Mouse (Mus musculus): ENCODE data around the gene Tia1.
A peak's percentile ranks its signal among the peaks of the same experiment; 100 is the strongest.
"Not testable (repeated sequence)": the region's sequence is repeated elsewhere in the genome, so short reads cannot be mapped to it uniquely, and the experiment has no call there.

The Tia1 gene

DNA sequence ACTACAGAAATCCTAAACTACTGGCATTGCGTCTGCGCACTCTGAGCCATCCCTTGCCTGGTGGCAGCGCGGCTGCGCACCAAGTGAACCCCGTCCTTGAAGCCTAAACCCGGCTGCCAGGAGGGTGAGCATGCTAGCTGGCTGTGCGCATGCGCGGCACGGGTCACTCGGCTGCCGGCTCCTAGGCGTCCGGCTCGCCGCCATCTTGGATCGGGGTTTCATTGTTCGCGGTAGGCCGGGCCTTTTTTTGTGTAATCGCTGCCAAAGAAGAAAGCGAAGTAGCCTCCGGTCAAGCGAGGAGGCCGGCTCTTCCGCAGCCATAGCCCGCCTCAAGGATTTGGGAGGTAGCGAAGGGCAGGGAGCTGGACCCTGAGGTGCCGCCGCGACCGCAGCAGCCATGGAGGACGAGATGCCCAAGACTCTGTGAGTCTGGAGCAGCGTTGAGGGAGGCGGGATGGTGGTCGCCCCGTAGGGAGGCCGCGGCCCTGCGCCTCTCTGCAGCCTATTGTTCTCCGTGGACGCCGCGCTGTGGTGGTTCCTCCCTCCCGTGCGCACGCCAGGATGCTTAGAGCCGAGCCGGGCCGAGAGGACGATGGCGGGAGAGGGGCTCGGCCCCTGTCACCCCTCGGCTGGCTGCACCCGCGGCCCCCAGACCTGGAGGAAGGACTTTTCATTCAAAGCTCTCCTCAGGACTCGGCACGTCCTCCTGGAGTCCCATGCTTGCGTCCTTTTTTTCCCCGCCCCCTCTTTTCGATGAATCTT lies at the start of gene Tia1:
TSS of gene Tia1 (plus strand) at position 120 of the 762 bp plus-strand sequence.
- peak; percentile 97 for DNase-seq

DNA sequence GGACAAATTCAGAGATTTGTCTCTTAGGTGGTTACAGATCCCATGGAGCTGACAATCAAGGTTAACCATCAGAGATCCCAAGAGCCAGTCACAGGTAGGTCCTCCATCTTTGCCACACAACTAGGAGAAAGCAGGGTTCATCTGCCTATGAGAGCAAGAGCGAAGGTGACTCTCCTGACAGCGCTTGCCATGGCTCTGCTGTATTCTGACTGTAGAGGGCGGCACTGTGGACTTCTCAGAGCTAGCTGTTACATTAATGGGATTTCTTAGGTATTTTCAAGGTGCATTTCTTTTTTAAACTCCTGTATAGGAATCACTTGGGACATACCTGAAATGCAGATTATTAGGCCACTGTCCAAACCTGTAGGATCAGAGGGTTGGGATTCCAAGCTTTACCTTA lies 49.1 kb upstream of the Tia1 start:
- peak; percentile 55 for DNase-seq

DNA sequence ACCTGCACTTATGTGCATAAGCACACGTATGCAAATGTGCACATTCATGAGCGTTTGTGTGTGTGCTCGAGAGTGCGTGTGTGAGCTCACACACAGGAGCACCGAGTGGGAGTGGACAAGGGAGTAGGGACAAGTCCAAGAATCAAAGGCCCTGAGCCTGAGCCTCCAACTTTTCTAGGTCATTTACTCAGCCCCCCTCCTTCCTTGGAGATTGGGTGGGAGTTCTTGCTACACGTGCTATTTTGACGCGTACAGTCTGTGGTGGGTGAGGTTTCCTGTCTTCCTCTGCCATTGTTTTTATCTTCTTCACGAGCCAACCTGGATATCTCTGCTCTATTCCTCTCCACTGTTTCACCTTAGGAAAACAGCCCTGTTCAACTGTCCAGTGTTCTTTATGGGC lies 47.1 kb upstream of the Tia1 start:
- peak; percentile 53 for DNase-seq

DNA sequence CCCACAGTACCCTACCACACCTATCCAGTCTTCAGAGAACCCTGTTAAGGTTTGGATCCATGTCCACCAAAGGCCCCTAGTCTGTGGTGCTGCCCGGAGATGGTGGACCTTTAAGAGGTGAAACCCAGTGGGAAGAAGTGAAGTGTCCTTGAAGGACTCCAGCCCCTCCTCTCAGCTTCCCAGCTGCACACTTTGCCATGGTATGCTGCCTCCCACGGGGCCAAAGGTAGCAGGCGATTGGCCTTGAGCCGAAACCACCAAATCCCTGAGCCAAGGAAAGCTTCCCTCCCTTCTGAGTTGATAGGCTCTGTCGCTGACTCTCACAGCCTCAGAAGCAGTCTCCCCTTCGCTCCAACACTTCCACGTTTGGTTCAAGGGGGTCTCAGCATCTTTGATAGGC lies 43.3 kb upstream of the Tia1 start:
- no peak for DNase-seq

DNA sequence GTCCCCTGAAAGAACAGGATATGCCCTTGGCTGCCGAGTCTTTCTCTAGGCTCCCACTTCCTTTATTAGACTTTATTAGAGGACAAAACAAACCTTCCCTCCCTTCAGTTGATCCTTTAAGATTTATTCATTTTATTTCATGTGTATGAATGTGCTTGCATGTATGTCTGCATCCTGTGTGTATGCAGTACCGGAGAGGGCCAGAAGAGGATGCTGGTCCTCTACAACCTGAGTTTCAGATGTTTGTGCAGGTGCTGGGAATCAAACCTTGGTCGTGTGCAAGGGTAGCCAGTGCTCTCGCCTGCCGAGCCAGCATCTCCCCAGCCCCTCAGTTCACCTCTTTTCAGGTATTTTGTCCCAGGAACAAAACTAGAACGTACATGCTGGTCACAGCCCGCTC lies 42.6 kb upstream of the Tia1 start:
- no peak for DNase-seq

DNA sequence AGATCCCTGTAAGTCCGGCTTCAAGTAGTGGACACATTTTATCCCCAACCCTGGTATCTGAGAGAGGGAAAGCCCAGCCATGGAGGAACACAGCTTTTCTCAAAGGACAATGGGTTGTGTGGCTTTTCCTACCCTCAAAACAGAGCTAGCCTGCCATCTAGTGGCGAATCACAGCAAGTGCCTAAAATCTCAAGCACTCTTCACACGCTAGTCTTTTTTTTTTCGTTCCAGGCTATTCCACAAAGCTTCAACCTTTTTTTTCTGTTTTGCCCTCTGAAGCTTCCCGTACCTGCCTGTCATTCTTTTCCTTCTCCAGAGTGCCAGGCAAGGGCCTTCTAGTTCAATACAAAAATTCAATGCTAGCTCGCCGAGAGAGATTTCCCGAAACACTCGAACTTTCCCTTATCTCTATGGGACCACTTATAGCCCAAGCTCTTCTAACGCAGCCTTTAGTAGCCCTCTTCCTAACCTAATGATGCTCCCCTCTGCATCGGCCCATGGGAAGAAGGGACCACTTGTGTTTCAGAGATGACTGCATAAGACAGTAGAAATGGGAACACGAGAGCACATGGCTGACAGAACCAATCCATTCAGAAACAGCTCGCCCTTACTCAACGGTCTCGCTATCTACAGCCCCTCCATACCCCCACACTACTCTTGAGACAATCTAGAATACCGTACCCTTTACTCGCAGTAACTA lies 39.4 kb upstream of the Tia1 start:
- DNase-seq: peak; percentile 86

DNA sequence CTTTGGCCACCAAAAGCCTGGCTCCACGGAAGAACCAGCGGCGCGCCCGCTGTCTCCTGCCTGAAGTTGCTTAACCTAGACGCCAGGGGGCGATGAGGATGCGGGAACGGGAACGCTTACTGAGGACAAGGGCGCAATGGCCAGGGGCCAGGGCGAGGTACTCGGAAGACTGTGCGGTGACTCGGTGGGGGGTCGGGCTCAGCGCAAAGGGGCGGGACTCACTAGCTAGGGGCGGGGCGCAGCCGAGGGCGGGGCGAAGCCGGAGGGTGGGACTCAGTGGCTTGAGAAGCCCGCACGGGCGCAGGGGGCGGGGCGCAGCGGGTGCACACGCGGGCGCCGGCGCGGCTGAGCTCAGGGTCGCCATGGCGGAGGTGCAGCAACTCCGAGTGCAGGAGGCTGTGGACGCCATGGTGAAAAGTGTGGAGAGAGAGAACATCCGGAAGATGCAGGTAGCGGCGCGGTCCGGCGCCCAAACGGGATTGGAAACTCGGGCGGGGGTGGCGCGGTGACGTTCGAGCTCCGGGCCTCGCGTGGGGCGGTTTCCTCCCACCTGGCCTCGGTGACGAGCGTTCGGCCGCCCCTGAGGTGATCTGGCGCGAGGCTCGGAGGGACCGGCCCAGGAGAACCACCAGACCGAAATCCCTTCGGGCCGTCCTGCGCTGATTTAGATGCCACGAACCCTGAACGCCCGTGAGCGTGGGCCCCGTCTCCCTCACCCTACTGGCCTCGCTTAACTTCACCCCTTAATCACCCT lies 38.5 kb upstream of the Tia1 start, which contains the start of gene Fam136a:
TSS of gene Fam136a (plus strand) at position 276 of the 754 bp plus-strand sequence.
- peak; percentile 94 for DNase-seq

DNA sequence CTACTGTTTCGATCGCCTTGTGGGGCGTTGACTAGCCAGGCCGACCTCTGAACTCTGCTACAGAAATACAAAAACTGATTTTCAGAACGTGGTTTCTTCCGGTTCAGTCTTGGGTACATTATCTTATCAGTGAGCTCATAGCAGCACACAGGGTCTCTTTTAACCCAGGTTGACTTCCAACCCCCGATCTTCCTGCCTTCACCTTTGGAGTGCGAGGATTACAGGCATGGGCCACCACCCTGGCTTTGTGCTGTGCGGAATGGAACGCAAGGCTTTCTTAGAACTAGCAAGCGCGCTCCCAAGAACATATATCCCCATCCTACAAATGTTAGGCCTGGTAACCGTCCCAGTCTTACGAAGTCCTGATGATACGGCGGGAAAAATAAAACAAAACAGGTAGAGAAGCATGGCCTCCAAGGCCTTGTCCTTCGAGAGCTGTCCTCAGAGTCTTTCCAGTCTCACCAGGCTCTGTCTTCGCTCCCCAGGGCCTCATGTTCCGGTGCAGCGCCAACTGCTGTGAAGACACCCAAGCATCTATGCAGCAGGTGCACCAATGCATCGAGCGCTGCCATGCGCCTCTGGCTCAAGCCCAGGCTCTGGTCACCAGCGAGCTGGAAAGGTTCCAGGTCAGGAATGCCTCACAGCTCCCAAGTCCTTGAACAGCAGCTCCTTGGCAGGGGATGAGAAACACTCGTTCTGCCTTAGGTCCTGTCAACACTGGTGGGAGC lies 37.7 kb upstream of the Tia1 start:
- DNase-seq: peak; percentile 41

DNA sequence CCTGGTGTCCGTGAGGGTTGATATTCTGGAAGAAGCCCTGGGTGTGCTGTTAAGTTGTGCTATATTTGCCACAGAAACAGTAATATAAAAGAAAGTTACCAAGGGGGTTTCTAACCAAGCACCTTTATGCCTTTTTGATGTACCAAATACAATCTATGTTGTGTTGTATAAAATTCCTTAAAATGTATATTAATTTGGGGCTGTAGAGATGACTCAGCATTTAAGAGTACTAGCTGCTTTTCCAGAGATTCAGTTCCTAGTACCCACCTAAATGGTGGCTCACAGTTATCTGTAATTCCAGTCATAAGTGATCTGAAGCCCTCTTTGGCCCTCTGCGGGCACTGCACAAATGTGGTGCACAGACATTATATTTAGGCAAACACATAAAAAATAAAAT lies 37.2 kb upstream of the Tia1 start:
- no peak for DNase-seq

DNA sequence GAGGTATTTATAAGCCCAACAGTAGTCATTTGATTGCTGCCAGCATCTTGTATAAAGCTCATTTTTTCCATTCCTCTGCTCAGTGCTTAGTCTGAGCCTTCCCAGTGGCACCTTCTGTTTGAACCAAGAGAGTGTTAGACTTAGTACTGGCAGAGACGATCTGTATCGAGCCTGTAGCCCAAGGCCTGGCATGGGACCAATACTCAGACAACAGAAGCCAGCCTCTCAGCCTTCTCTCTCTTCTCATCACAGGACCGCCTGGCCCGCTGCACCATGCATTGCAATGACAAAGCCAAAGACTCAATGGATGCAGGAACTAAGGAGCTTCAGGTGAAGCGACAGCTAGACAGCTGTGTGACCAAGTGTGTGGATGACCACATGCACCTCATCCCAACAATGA lies 35.5 kb upstream of the Tia1 start:
- DNase-seq: no peak

DNA sequence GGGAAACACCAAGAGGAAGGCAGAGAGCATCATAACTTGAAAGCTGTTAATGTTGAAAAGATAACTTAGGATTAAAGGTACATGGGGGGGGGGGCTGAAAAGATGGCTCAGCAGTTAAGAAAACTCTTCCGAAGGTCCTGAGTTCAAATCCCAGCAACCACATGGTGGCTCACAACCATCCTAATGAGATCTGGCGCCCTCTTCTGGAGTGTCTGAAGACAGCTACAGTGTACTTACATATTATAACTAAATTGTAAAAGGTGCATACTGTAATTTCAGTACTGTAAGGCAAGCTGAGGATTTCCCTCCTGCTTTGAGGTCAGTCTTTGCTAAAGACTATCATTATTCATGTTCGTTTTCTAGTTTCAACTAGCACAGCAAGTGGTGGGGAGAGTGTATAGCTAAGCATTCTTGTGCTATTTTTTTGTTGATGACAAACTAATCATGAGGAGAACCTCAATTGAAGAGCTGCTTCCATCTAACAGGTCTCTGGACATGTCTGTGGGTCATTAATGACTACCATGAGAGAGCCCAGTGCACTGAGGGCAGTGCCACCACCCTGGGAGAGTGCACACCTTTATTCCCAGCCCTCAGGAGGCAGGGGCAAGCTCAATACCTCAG lies 33.8 kb upstream of the Tia1 start:
- DNase-seq: peak; percentile 60

DNA sequence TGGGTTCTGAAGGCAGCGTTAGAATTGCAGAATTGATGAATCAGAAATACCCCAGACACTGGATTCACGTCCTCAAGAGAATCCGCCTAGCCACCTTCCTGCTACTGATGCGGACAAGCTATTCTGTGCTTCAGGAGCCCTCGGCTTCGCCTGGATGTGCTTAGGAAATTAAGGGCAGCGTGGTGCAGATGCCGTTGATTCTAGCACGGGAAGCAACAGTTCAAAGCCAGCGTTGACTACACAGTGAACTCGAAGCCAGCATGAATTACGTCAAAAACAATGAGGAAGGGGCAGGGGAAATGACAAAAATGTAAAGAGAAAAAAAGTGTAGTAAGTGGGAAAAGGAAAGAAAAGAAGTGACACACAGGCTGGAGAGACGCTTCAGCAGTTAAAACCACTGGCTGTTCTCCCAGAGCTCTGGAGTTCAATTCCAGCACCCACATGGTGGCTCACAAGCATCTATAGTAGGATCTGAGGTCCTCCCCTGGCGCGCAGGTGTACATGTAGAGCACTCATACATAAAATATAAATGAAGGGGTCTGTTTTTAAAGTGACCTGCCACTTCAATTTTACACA lies 33.2 kb upstream of the Tia1 start, which contains the start of gene Snrpg:
TSS of gene Snrpg (plus strand) at position 541 of the 576 bp plus-strand sequence.
- peak; percentile 33 for DNase-seq

DNA sequence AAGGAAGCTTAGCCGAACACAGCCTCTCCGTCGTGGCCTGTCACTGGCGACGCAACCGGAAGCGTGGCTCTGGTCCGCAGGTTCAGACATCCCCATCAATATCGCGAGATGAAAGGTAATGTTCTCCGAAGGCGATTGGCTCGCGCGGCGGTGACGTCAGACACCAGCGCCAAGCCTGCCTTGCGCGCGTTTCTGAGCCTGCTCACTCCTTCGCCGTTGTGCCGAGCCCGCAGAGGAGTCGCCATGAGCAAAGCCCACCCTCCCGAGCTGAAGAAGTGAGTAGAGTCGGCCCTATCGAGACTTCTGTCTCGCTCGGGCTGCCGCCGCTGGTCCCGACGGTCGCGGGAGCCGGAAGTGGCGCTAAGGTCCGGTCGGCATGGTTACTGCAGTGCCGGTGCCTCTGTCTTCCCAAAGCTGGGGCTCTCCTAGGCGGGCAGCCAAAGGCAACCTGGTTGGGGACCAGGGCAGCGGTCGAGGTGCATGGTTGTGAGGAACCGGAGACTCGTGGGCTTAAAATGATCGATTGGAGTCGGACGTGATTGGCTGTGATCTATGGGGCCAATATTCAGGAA lies 32.6 kb upstream of the Tia1 start:
- DNase-seq: peak; percentile 95

DNA sequence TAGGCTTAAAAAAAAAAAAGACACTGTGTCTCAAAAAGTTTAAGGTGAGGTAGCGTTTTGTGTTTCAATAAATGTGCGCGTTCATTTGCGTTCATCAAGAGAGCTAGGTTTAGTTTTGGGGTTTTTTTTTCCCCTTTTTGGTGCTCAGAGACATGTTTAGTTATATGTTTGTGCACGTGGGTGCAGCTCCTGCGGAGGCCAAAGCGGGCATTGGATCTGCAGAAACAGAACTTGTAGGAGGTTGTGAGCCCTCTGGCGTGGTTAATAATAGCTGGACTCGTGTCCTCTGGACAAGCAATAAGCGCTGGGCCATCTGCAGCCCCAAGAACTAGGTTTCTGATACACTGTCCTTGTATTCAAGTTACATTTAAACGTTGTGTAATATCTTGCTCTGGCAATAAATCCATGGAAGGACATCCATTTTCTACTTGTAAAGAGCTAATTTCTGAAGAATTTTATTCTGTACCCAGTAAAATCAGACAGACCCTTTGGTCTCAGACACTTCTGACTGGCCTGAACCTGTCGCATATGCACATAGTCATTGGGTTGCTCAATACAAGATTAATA lies 32.0 kb upstream of the Tia1 start:
- DNase-seq: no peak

DNA sequence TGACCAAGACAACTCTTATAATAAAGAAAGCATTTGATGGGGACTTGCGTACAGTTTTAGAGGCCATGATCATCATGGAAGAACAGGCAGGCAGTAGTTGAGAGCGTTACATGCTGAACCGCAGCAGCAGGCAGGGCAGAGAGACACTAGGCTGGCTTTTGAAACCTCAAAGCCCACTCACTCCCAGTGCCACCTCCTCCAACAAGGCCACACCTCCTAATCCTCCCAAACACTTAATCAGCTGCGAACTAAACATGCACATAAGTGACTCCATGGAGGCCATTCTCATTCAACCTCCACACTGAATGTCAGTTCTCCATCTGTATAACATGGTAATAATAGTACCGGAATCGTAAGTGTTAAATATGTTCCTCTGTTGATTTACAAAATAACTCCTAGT lies 30.5 kb upstream of the Tia1 start:
- DNase-seq: no peak

DNA sequence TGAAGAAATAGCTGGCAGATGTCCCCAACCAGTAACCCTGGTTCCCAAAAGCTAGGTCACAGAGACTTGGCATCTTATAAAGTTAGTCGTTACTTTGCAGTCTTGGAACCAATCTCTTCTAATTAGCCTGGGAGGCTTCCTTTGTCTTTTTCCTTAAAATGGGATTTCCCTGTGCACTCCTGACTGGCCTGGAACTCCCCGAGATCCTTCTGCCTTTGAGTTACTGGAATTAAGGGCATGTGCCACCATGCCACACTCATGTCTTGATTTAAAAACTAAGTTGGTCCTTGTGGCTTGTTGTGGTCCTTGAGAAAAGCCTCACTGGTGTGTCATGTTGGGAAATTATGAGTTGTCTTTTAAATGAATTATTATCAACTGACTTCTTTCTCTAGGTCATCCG lies 25.7 kb upstream of the Tia1 start:
- DNase-seq: no peak

DNA sequence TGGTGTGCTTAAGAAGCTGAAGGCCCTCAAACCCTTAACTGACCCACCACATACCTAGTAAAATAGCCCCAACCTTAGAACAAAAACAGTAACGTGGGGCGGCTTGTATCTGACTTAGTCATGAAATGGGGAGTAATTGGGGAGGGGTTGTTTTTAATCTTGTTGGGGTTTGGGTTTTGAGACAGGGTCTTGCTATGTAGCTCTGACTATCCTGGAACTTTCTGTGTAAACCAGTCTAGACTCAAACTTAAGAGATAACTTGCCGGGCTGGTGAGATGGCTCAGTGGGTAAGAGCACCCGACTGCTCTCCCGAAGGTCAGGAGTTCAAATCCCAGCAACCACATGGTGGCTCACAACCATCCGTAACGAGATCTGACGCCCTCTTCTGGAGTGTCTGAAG lies 23.9 kb upstream of the Tia1 start:
- not testable (repeated sequence) for DNase-seq

DNA sequence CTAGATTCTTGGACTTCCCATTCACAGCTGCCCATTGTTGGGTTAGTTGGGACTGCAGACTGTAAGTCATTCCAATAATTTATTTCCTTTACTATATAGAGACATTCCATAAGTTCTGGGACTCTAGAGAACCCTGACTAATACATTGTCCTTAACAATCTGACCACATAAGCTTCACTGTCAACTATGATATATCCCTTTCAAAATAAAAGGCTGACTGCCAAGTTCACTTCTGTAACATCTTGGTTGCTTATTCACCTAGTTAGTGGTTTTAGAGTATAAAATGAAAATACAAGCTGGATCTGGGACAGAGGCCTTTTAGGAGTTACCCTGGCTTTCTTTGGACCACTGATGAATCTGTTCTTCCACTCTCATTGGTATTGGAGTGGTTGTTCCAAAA lies 21.5 kb upstream of the Tia1 start:
- no peak for DNase-seq

DNA sequence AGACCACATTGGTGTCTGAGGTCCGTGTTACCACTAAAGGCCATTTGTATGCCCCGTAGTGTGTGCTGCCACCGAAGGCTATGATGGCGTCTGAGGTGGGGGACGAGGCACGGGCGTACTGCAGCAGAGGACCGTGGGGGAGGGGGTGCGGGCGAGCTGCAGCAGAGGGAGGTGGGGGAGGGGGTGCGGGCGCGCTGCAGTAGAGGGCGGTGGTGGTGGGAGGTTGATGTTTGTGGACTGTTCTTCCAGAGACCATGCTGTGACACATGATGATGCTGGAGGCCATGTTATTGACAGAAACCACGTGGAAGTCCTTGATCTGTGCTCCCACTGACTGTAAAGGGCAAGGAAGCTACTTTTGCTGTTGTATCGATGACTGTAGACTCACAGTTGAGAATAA lies 20.6 kb upstream of the Tia1 start:
- no peak for DNase-seq

DNA sequence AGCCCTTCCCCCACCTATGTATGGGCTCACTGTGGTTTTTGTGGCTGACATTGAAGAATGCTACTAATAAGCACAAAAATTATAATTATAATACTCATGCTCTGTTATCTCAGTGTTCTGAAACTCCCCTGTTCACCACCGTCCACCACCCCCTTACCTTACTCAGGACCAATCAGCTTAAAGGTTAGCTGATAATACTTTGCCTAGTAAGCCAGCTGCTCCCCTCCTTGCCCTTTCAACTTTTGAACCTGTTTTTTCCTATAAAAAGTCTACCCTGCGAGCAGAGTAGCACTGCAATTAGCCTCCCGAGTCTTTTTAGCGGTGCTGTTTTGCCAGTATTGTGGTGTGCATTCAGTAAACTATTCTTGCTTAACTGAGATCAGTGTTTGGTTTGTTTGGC lies 19.3 kb upstream of the Tia1 start:
- no peak for DNase-seq

DNA sequence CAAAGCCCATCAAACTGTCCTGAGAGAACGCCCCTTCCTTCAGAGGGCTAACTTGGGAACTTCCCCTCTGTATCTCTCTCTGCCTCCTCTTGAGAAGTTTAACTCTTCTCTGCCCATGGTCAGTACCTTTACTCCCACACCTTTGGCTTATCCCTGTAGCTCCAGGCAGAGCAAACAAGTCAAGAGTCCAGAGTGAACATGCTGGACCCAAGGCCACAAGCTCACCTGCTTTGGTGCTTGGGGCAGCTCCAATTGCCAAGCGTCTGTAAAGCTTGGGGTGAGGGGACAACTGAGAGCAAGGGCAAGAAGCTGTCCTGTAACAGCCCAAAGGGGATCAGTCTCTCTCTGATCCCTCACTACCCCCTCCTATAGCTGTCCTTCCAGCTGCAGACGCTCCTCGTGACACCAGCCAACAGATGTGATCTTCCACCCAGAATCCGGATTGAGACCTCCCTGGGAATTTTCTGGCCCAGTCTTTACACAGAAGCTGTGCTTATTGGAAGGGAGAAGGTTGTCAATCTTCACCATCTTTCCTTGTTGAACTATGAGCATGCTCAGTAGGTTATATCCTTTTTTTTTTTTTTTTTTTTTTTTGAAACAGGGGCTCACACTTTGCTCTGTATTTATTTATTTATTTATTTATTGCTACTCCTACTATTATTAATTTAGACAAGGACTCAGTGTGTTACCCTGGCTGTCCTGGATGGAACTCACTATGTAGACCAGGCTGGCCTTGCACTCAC lies 18.5 kb upstream of the Tia1 start:
- no peak for DNase-seq
